Mouse (Mus musculus) ES-E14 (cell line): Measurements from ENCODE around the gene Rabgap1l. TPM values are rescaled to one million over a fixed set of nuclear protein-coding genes. Genes with fewer than 3 reads are reported as not detected.

ENCODE experiments used
- DNase-seq: peaks from one replicate; pipeline ENCODE4 v3.0.0-alpha.2; 2013; ENCODE audit warnings: low read depth, low spot score
- H3K27ac ChIP-seq: 2 replicates; pipeline ENCODE4 v1.5.1; 2012; ENCODE audit warnings: low read depth, mild to moderate bottlenecking, low read length, moderate library complexity, mixed read lengths; ENCODE audit not compliant: poor library complexity, insufficient read depth, severe bottlenecking
- H3K36me3 ChIP-seq: 2 replicates; pipeline ENCODE4 v1.6.1; 2012; ENCODE audit warnings: mild to moderate bottlenecking, low read length, moderate library complexity, mixed read lengths; ENCODE audit not compliant: control insufficient read depth, poor library complexity, insufficient read depth, severe bottlenecking
- H3K4me1 ChIP-seq, 2 experiments: fragments of 150-350 bp in 1 of 2; sonication (generic) in 1 of 2; 2 replicates each; pipeline ENCODE4 v1.6.1; 2012; ENCODE audit warnings: low read length in 2 of 2, mild to moderate bottlenecking in 1 of 2, mixed read lengths in 1 of 2; ENCODE audit not compliant: control insufficient read depth in 2 of 2, insufficient read depth in 2 of 2, poor library complexity in 1 of 2
- H3K4me3 ChIP-seq, 2 experiments: fragments of 150-350 bp in 1 of 2; sonication (generic) in 1 of 2; 2 replicates each; pipeline ENCODE4 v1.5.1; 2012; ENCODE audit warnings: low read length in 2 of 2, low read depth in 1 of 2, mild to moderate bottlenecking in 1 of 2, mixed read lengths in 1 of 2; ENCODE audit not compliant: insufficient read depth in 1 of 2, poor library complexity in 1 of 2, severe bottlenecking in 1 of 2
- H3K9ac ChIP-seq: 2 replicates; pipeline ENCODE4 v1.6.1; 2012; ENCODE audit warnings: low read depth, mild to moderate bottlenecking, low read length, mixed read lengths; ENCODE audit not compliant: poor library complexity, insufficient read depth, severe bottlenecking
- H3K9me3 ChIP-seq: fragments of 150-350 bp; sonication (generic); 2 replicates; pipeline ENCODE4 v1.6.1; 2012; ENCODE audit warnings: low read depth, mild to moderate bottlenecking, low read length; ENCODE audit not compliant: control insufficient read depth, insufficient read depth
- CHD2 ChIP-seq: IDR thresholded peaks from 2 replicates; pipeline ENCODE4 v1.6.1; 2014; ENCODE audit warnings: mild to moderate bottlenecking, low read depth, low read length, inconsistent platforms
- HCFC1 ChIP-seq: IDR thresholded peaks from 2 replicates; pipeline ENCODE4 v1.6.1; 2012; ENCODE audit warnings: low read length, inconsistent platforms, borderline replicate concordance; ENCODE audit not compliant: insufficient read depth
- MAFK ChIP-seq: IDR thresholded peaks from 2 replicates; pipeline ENCODE4 v1.6.1; 2014; ENCODE audit warnings: mild to moderate bottlenecking, low read depth, low read length, inconsistent platforms; ENCODE audit not compliant: insufficient read depth
- ZC3H11A ChIP-seq: IDR thresholded peaks from 2 replicates; pipeline ENCODE4 v1.6.1; 2012; ENCODE audit warnings: low read depth, mild to moderate bottlenecking, inconsistent platforms, low read length, borderline replicate concordance
- ZNF384 ChIP-seq: IDR thresholded peaks from 2 replicates; pipeline ENCODE4 v1.6.1; 2012; ENCODE audit warnings: low read depth, low read length, inconsistent platforms
- in situ Hi-C, 2 experiments: fragments of 600-800 bp; cut with MboI; formaldehyde crosslinking; loops; one replicate each; pipeline ENCODE4 v1.15.1; 2025; ENCODE audit warnings: low sequenced_read_pairs in 2 of 2, inconsistent platforms in 1 of 2; ENCODE audit not compliant: unreplicated experiment in 2 of 2
- total RNA-seq: library from RNA; depleted of rRNA; stranded (reverse); fragments of 300-350 nt; gene quantifications from 2 replicates; pipeline ENCODE4 v1.2.3, GENCODE M21; 2012; rRNA removed

Rabgap1l gene
- total RNA-seq, 1 experiment = 10.3 TPM

DNA sequence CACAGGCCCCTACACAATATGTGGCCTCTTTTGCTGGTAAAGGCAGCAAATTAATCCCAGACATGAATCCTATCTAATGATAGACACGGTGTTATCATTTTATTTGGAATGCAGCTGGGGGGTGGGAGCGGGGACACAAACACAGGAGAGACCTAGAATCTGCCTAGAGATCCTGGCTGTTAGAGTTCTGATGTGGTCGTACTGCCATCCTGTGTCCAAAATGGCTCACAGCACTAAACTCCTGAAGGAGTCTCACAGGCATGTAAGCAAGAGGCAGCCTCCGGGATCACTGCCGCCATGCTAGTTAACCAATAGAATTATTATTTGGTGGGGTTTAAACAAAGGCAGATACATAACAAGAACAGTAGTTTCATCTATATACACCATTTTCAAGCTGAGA, 608.5 kb downstream of the Rabgap1l start:
- in situ Hi-C loops = no loop called here
- no peaks in the 10 kb centered on the region for H3K36me3 ChIP-seq
- H3K27ac ChIP-seq = no peak overlapping the region
- TF ChIP-seq MAFK (no peak), ZNF384 (no peak), HCFC1 (no peak), CHD2 (no peak), ZC3H11A (no peak)
- no peaks in the 10 kb centered on the region for H3K9me3 ChIP-seq
- no peak overlapping the region for H3K9ac ChIP-seq
- H3K4me3 ChIP-seq = no peak overlapping the region
- no peaks in the 10 kb centered on the region for H3K4me1 ChIP-seq
- no peak for DNase-seq

DNA sequence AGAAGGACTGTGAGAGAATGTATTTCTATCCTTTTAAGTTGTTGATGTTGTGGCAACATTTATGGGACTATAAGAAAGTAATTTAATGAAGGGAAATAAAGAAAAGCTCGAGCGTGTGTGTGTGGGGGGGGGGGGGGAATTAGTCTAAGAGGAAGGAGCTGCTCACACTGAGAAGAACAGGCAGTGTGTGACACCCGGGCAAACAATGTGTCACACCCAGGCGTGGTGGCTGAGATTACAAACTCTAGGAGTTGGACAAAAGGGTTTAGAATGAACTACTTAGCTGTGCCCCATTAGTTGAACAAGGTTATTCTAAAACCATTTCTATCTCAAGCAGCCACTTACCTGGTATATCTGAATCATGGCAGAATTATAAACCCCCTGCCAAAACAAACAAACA, 611.8 kb downstream of the Rabgap1l start:
- no peaks in the 10 kb centered on the region for H3K9me3 ChIP-seq
- no peak for TF ChIP-seq MAFK
- TF ChIP-seq ZC3H11A = no peak
- TF ChIP-seq CHD2 = no peak
- TF ChIP-seq ZNF384 = no peak
- no peak for TF ChIP-seq HCFC1
- H3K4me3 ChIP-seq = no peak overlapping the region
- H3K9ac ChIP-seq = no peak overlapping the region
- no peak for DNase-seq
- H3K27ac ChIP-seq = no peak overlapping the region
- in situ Hi-C loops = no loop called here
- H3K4me1 ChIP-seq = no peaks in the 10 kb centered on the region
- H3K36me3 ChIP-seq = no peaks in the 10 kb centered on the region

DNA sequence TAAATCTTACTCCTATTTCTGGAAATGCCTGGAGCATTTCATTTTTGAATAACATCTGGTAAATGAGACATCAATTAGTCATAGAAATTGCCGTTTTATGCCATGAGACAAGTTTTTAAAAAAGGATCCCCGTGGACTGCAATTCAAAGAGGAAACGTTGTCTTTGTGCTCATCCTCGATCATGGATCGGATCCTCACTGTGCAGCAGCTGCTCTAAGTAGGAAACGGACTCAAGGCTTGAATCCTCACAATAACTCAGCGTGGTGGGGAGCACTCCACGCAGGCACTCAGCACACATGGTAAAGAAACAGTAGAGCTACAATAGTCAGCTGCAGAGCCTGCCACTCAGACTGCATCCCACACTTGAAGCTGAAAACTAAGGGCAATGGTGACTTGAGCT, 616.1 kb downstream of the Rabgap1l start:
- TF ChIP-seq HCFC1 (no peak), ZC3H11A (no peak), MAFK (no peak)
- Histone ChIP-seq H3K9ac (no peak overlapping the region), H3K36me3 (no peaks in the 10 kb centered on the region), H3K27ac (no peak overlapping the region), H3K4me1 (no peaks in the 10 kb centered on the region), H3K9me3 (no peaks in the 10 kb centered on the region), H3K4me3 (no peak overlapping the region)
- DNase-seq = no peak
- in situ Hi-C loops = no loop called here

Other genes starting within 250 kb of the Rabgap1l start
- gene Rc3h1, start 113.2 kb upstream of the Rabgap1l start, total RNA-seq = 23.2 and 24.9 TPM in 2 replicates
- 0.89 and 1.4 TPM in 2 replicates for gene Serpinc1, start 185.4 kb upstream of the Rabgap1l start, total RNA-seq
- 10.7 and 13.0 TPM in 2 replicates for gene Zbtb37, start 241.6 kb upstream of the Rabgap1l start, total RNA-seq